Mouse (Mus musculus): ENCODE measurements around the gene Ivd. TPM values are rescaled to one million over a fixed set of nuclear protein-coding genes. Genes with fewer than 3 reads are reported as not detected.

The Ivd gene
- polyA plus RNA-seq, 1 experiment from 2014 or later: 68.7 TPM

Other genes with a start within 250 kb of the Ivd start
- 4.6 and 5.8 TPM in 2 replicates for gene Pak6, start 198.7 kb upstream of the Ivd start, polyA plus RNA-seq (2016; fragmentation: Nextera tagmentation; extraction: Ambion mirVana)
- gene Ankrd63, start 158.0 kb upstream of the Ivd start, polyA plus RNA-seq (2016; fragmentation: Nextera tagmentation; extraction: Ambion mirVana): 1.2 and 1.4 TPM in 2 replicates
- gene Plcb2, start 133.5 kb upstream of the Ivd start, polyA plus RNA-seq (2016; fragmentation: Nextera tagmentation; extraction: Ambion mirVana): 1.4 and 1.5 TPM in 2 replicates
- gene Inafm2, start 116.2 kb upstream of the Ivd start, polyA plus RNA-seq (2016; fragmentation: Nextera tagmentation; extraction: Ambion mirVana): 33.8 and 37.3 TPM in 2 replicates
- 2.7 and 3.6 TPM in 2 replicates for gene Ccdc9b, start 99.3 kb upstream of the Ivd start, polyA plus RNA-seq (2016; fragmentation: Nextera tagmentation; extraction: Ambion mirVana)
- gene Phgr1, start 89.2 kb upstream of the Ivd start, polyA plus RNA-seq (2016; fragmentation: Nextera tagmentation; extraction: Ambion mirVana): not detected in 2 replicates
- gene Disp2, start 82.2 kb upstream of the Ivd start, polyA plus RNA-seq (2016; fragmentation: Nextera tagmentation; extraction: Ambion mirVana): 0.10 and 0.23 TPM in 2 replicates
- gene Knstrn, start 48.0 kb upstream of the Ivd start, polyA plus RNA-seq (2016; fragmentation: Nextera tagmentation; extraction: Ambion mirVana): 109 and 115 TPM in 2 replicates
- 4.5 and 4.8 TPM in 2 replicates for gene Bahd1, start 38.4 kb downstream of the Ivd start, polyA plus RNA-seq (2016; fragmentation: Nextera tagmentation; extraction: Ambion mirVana)
- 23.9 and 25.4 TPM in 2 replicates for gene Chst14, start 64.5 kb downstream of the Ivd start, polyA plus RNA-seq (2016; fragmentation: Nextera tagmentation; extraction: Ambion mirVana)
- 16.3 and 18.3 TPM in 2 replicates for gene Ccdc32, start 167.4 kb downstream of the Ivd start, polyA plus RNA-seq (2016; fragmentation: Nextera tagmentation; extraction: Ambion mirVana)
- gene Rpusd2, start 172.8 kb downstream of the Ivd start, polyA plus RNA-seq (2016; fragmentation: Nextera tagmentation; extraction: Ambion mirVana): 4.5 and 5.0 TPM in 2 replicates
- 39.0 and 39.4 TPM in 2 replicates for gene Knl1, start 185.2 kb downstream of the Ivd start, polyA plus RNA-seq (2016; fragmentation: Nextera tagmentation; extraction: Ambion mirVana)

Measured in heart, embryonic 12.5 days (tissue).